Mouse (Mus musculus) G1E (cell line): Measurements from ENCODE around the gene Asic2. TPM values are rescaled to one million over a fixed set of nuclear protein-coding genes. Genes with fewer than 3 reads are reported as not detected.

Experiments
- ATAC-seq: 2 replicates; pipeline ENCODE4 v1.8.0; 2016; ENCODE audit warnings: mild to moderate bottlenecking; ENCODE audit not compliant: insufficient number of reproducible peaks, poor library complexity, low FRiP score, severe bottlenecking; ENCODE audit errors: extremely low read depth
- DNase-seq: peaks from one replicate; pipeline ENCODE4 v3.0.0; 2012; ENCODE audit warnings: low spot score
- H3K27me3 ChIP-seq: 2 replicates; pipeline ENCODE4 v1.6.1; 2012; ENCODE audit warnings: mild to moderate bottlenecking, low read length, inconsistent platforms; ENCODE audit not compliant: insufficient read depth
- H3K36me3 ChIP-seq: replicated peaks from 2 replicates; pipeline ENCODE3; 2012; ENCODE audit warnings: mild to moderate bottlenecking, inconsistent platforms
- H3K4me1 ChIP-seq: 2 replicates; pipeline ENCODE4 v1.6.1; 2012; ENCODE audit warnings: low read depth, low read length, inconsistent platforms, mixed read lengths; ENCODE audit not compliant: insufficient read depth
- H3K4me3 ChIP-seq: 2 replicates; pipeline ENCODE4 v1.5.1; 2012; ENCODE audit warnings: low read depth, mild to moderate bottlenecking, inconsistent platforms, low read length, moderate library complexity, mixed read lengths
- H3K9me3 ChIP-seq: replicated peaks from 2 replicates; pipeline ENCODE4 v1.6.1; 2012; ENCODE audit warnings: inconsistent platforms
- CTCF ChIP-seq: IDR thresholded peaks from 2 replicates; pipeline ENCODE4 v1.5.1; 2012; ENCODE audit warnings: low read depth, low read length, inconsistent platforms, mixed read lengths
- GATA1 ChIP-seq: IDR thresholded peaks from 2 replicates; pipeline ENCODE4 v1.6.1; 2012; ENCODE audit warnings: borderline replicate concordance, low read length, inconsistent platforms, mixed read lengths
- GATA2 ChIP-seq: IDR thresholded peaks from 2 replicates; pipeline ENCODE4 v1.6.1; 2012; ENCODE audit warnings: low read depth, low read length, inconsistent platforms, borderline replicate concordance
- POLR2AphosphoS5 ChIP-seq: IDR thresholded peaks from 2 replicates; pipeline ENCODE4 v1.6.1; 2012; ENCODE audit warnings: low read depth, low read length, inconsistent platforms; ENCODE audit not compliant: insufficient replicate concordance
- TAL1 ChIP-seq: conservative IDR thresholded peaks from 2 replicates; pipeline ENCODE4 v1.6.1; 2012; ENCODE audit warnings: low read depth, low read length, inconsistent platforms, mixed read lengths
- polyA plus RNA-seq: library from polyadenylated mRNA; stranded (reverse); fragments of >175 nt; gene quantifications from 2 replicates; pipeline ENCODE4 v1.2.3, GENCODE M21; 2012
- total RNA-seq, 2 experiments: library from RNA; stranded (forward) in 1 of 2; stranded (reverse) in 1 of 2; fragments of 200-1000 nt in 1 of 2; fragments of >200 nt in 1 of 2; fragmentation: Nextera tagmentation in 1 of 2; gene quantifications; 2 replicates each; pipeline ENCODE4 v1.2.3; 2014 to 2017

Asic2 gene
- total and polyA plus RNA-seq, 3 experiments = 0.16 TPM; not detected in 2

DNA sequence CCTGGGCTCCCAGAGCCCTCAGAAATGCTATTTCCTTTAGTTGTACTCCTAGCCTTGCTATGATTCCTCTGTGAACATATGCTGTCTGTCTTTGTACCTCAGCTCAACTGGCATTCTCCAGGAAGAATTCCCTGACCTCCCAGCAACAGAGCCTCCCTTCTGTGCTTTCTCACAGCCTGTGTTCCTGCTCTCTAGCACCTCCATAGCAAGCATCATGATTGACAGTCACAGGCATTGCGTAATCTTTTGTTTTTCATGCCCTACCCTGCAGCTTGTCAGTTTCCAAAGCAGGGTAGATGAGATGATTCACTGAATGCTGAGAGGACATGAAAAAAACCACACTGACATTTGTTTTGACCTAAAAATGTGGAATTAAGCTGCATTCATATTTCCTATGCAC lies 445.3 kb downstream of the Asic2 start:
- no peak overlapping the region for H3K4me3 ChIP-seq
- no peak for ATAC-seq
- H3K27me3 ChIP-seq = no peaks in the 10 kb centered on the region
- TF ChIP-seq CTCF = no peak
- TF ChIP-seq POLR2AphosphoS5 = no peak
- TF ChIP-seq GATA2 = no peak
- TF ChIP-seq TAL1 = no peak
- TF ChIP-seq GATA1 = no peak
- H3K4me1 ChIP-seq = no peaks in the 10 kb centered on the region
- DNase-seq = no peak
- H3K9me3 ChIP-seq = peaks cover 60% of the 10 kb centered on the region
- H3K36me3 ChIP-seq = no peaks in the 10 kb centered on the region

DNA sequence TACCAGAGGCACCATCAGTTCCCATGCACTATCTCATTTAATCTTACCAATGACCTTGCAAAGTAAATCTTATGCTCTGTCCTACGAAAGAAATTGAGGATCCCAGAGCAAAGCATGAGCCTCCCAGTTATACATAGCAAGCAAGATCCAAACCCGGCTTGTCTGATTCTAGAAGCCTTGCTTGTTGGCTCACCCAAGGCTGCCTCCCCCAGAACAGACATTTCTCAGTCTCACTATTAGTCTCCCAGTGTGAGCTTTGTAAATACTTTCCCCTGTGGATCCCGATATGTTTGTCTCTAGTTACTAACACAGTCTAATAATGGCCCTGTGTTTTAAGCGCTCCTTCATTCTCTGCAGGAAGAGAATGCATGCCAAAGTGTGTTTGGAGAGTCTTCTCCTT lies 446.4 kb downstream of the Asic2 start:
- no peaks in the 10 kb centered on the region for H3K4me1 ChIP-seq
- ATAC-seq = no peak
- peaks cover 63% of the 10 kb centered on the region for H3K9me3 ChIP-seq
- no peaks in the 10 kb centered on the region for H3K36me3 ChIP-seq
- no peak for DNase-seq
- no peaks in the 10 kb centered on the region for H3K27me3 ChIP-seq
- TF ChIP-seq GATA1 (no peak), TAL1 (no peak), POLR2AphosphoS5 (no peak), GATA2 (no peak), CTCF (no peak)
- no peak overlapping the region for H3K4me3 ChIP-seq

DNA sequence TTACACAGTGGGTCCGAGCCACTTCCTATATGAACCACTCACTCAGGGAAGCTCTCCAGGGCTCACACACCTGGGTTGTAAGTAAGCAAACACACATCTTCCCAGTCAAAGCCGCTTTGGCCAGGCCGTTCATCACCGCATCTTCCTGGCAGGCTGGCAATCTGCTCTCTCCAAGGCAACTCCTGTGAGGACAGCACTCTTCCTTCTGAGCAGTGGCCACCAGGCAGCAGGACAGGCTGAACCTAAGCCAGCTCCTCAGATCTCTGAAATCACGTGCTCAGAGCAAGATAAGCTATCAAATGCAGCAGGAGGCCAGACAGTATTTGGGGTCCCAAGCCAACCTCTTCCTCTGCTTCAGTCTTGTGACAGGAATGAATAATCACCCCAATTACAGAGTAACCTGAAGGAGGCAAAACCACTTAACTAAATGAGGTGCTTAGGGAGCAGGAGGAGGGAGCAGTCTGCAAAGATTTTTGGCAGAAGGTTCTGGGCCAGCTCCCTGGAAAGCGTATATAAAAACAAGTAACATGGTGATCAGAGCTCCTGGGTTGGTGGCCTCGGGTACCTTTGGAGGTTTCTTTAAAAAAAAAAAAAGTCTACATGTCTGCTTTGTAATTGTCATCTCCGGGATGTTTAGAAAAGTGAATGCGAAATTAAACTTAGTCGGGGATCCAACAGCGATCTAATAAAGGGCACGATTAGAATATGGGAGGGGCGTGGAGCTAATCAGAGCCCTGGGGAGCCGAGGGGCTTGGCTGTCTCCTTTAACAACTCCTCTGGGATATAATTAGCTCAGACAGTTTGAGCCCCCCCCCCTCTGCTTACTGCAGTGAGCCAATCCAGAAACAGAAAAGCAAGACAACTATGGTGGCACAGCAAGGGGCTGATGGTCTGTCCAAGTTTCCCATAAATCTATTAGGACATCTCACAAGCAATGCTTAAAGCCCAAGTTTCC lies 450.0 kb downstream of the Asic2 start:
- TF ChIP-seq CTCF (no peak), GATA2 (no peak)
- ATAC-seq (no peak), DNase-seq (no peak)
- no peaks in the 10 kb centered on the region for H3K27me3 ChIP-seq
- no peak overlapping the region for H3K4me3 ChIP-seq
- H3K9me3 ChIP-seq = peaks cover 66% of the 10 kb centered on the region
- no peaks in the 10 kb centered on the region for H3K4me1 ChIP-seq
- H3K36me3 ChIP-seq = no peaks in the 10 kb centered on the region

DNA sequence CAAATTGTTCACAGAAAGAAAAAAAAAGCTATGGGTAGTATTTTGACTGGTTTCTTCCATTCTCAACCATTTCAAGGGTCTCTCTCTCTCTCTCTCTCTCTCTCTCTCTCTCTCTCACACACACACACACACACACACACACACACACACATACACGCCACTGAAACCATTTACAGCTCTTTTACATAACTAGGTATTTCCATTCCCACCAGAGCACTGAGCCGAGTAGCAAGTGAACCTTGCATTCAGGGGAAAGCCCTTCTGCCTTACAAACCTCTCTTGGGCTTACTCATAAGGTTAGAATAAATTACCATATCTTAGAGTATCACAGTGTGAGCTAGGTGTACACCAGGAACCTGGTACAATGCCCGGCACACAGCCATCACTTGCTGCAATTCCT lies 452.5 kb downstream of the Asic2 start:
- no peak for DNase-seq

DNA sequence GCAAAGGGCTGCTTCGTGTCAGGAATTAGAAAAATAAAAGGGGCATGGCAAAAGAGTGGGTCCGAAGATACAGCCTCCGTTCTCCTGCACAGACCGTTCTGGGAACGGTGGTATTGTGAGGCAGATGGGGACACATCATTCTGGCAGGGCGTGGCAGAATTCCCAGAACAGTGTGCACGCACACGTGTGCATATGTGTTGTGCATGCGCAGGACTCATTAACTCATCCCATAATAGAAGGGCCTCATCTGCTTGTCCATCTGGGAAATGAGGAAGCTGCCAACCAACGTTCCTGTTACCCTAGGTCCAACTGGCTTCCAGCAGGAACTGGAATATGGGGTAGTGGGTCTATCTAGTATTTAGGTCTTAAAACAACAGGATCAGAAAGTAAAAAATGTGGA lies 455.8 kb downstream of the Asic2 start:
- TF ChIP-seq TAL1 (no peak), GATA2 (no peak), POLR2AphosphoS5 (no peak), GATA1 (no peak), CTCF (no peak)
- H3K4me1 ChIP-seq = no peaks in the 10 kb centered on the region
- H3K27me3 ChIP-seq = no peaks in the 10 kb centered on the region
- no peaks in the 10 kb centered on the region for H3K36me3 ChIP-seq
- no peak overlapping the region for H3K4me3 ChIP-seq
- peaks cover 55% of the 10 kb centered on the region for H3K9me3 ChIP-seq
- DNase-seq (no peak), ATAC-seq (no peak)

More for the DNA sequence above, 452.5 kb downstream of the Asic2 start:
- Histone ChIP-seq H3K9me3 (peaks cover 63% of the 10 kb centered on the region), H3K4me3 (no peak overlapping the region), H3K27me3 (no peaks in the 10 kb centered on the region), H3K36me3 (no peaks in the 10 kb centered on the region), H3K4me1 (no peaks in the 10 kb centered on the region)
- TF ChIP-seq CTCF = no peak
- TF ChIP-seq GATA1 = no peak
- ATAC-seq = no peak

DNA sequence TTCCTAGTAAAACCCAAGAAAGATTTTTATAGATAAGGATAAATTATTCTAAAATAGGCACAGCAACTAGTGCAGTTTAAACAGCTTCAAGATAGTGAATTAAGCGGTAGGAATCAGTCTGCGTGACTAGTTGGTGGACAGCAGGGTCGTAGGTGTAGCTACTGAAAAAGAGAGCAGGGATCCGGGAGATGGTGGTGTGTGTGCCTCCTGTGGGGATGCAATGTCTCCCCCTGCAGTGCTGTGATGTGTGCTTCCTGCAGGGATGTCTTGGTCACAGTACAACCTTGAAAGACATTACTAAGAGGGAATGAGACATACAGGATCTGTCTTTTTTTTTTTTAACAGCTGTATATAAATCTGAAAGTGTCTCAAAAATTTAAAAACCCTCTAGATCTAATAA lies 456.9 kb downstream of the Asic2 start:
- TF ChIP-seq POLR2AphosphoS5 (no peak), CTCF (no peak), GATA2 (no peak), GATA1 (no peak), TAL1 (no peak)
- Histone ChIP-seq H3K36me3 (no peaks in the 10 kb centered on the region), H3K4me1 (no peaks in the 10 kb centered on the region), H3K4me3 (no peak overlapping the region), H3K27me3 (no peaks in the 10 kb centered on the region), H3K9me3 (peaks cover 49% of the 10 kb centered on the region)
- ATAC-seq (no peak), DNase-seq (no peak)
